Mouse (Mus musculus) midbrain, embryonic 14.5 days (tissue): Measurements from ENCODE around the gene 6030458C11Rik. TPM values are rescaled to one million over a fixed set of nuclear protein-coding genes. Genes with fewer than 3 reads are reported as not detected.

Source experiments
- microRNA-seq: library from miRNA; unstranded; fragments of <30 nt; microRNA quantifications from one replicate; pipeline ENCODE4, GENCODE M21; 2016
- polyA plus RNA-seq: library from polyadenylated mRNA; unstranded; fragments of >200 nt; fragmentation: Nextera tagmentation; extraction: Ambion mirVana; gene quantifications from 2 replicates; pipeline ENCODE4 v1.2.1, GENCODE M21; 2014

Gene 6030458C11Rik
- polyA plus RNA-seq, 1 experiment from 2014 or later: 25.7 TPM

Small RNA genes within 50 kb of the gene (microRNA-seq; reads per million reads assigned to microRNA genes)
- gene Gm47288: not detected

Other genes with a start within 250 kb of the 6030458C11Rik start
- 9.8 and 11.2 TPM in 2 replicates for gene Pdzd2, start 84.7 kb downstream of the 6030458C11Rik start, polyA plus RNA-seq
- 45.7 and 63.2 TPM in 2 replicates for gene Drosha, start 166 bp upstream of the 6030458C11Rik start, polyA plus RNA-seq